Mouse (Mus musculus) testis, postnatal 10 days (tissue): ENCODE results near the gene Cxcl14.

Experiments
- DNase-seq: peaks from one replicate; pipeline ENCODE4 v3.0.0; 2021; ENCODE audit warnings: low spot score

The Cxcl14 gene

DNA sequence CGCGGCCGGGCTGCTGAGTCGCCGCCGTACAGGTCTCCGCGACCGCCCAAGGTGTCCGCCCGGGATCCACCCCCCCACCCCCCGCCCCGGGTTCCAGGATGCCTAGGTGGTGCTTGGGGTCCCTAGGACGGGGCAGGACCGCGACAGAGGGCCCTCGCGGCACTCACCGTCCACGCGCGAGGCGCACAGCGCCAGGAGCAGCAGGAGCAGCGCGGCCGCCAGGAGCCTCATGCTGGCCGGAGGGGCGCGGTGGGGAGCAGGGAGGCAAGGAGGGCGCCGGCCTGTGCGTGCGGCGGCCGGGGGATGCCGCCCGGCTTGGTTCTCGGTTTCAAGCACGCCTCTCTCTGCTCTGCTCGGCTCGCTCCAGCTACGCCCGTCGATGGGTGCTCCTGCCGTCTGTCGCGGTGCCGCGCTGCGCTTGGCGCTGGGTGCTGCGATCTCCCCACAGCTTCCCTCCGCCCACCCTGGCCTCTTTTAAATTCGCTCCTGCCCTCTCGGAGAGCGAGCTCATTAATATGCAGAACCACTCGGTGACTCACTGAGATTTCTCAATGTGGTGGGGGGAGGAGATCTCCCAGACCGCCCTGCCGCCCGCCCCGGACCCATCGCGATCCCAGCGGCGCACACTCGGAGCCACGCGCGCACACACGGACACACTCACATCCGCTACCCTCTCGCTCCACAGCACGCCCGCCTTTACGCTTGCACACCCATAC, at the start of gene Cxcl14:
Gene Cxcl14, minus strand, starts transcription at position 609 of the 716 bp plus-strand sequence.
- DNase-seq: peak; percentile 50

DNA sequence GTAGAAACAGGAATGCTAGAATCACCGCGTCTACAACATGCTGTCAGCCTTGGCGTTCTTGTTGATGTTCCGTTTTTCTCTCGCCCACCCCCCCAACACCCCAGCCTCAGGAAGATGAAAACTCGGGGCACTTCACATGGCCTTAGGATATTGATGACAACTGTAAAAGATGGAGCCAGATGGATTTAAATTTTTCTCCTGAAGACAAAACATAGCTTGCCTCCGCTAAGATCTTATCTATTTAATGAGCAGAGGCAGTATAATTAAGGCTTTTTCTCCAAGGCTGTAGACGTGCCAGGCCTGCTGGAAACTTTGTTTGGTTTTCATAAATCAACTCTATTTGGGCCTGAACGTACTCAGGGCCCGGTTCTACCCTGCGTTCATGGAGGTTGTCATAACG, 48.0 kb upstream of the Cxcl14 start:
- DNase-seq: no peak

DNA sequence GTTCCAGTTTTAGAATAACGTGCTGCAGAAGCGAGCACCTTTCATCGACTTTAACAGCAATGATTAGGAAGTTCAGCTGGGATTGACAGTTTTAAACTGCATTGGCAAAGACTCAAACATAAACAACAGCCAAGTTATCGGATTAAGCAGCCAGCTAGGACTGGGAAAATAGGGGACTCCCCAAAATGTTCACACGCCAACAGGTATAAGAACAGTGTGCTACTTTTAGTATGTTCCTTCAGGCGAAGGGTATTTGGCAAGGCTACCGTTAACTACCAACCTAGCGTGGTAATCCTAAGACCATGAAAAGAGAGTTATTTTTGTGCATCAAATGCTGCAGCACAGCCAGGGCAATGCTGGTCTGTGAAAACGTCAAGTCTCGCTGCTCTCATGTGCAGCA, 46.1 kb upstream of the Cxcl14 start:
- DNase-seq: no peak

DNA sequence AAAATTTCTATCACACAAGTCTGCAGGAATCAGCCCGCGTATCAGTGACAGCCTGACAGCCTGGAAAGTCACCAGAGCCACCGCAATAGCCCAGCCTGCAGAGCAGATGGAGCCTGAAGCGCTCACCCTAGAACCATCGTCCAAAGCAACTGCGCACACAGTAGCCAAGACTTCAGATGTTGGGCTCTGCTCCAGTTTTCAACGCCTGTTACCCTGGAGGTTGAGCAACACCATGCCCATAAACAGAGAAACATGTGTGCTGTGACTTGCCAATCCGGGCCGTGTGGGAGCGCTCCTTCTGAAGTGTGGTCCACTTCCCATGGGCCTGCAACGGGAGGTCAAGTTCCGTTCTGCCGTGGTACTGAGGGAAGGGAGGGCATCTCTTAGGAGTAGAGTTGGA, 44.2 kb upstream of the Cxcl14 start:
- no peak for DNase-seq

DNA sequence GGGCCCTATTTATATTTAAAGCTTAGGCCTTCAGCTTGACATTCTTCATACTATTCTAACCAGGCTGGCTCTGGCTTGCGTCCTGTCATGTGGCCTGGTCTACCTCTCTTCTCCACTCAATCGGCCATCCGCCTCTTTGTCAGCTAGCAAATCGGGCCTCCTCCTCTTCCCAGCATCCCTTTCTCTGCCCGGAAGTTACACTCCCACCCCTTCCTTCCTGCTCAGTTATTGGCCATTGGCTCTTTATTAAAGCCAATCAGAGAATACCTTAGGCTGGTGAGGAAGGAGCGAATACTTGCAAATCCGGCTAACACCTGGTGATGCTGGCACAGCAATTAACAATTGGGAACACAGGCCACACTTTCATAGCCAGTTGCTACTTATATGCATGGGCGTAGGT, 43.5 kb upstream of the Cxcl14 start:
- DNase-seq: no peak

- no peak for DNase-seq
Observed at GRCm38 (mm10) chr13:56336982-56337381, 40.6 kb upstream of the Cxcl14 start.

- no peak for DNase-seq
Observed at GRCm38 (mm10) chr13:56334802-56335690, 38.7 kb upstream of the Cxcl14 start.

DNA sequence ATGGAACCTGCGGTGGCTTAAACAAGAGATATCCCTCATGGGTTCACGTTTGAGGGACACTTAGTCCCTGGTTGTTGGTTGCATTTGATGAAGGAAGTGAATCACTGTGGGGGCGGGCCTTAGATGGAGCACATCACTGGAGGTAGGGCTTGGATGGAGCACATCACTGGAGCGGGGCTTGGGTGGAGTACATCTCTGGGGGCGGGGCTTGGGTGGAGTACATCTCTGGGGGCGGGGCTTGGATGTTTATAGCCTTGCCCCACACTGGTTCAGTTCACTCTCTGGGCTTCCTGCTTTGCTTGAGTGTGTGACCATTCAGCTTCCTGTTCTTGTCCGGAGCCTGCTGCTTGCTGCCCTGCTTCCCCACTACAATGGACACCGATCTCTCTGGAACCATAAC, 37.9 kb upstream of the Cxcl14 start:
- DNase-seq: no peak

GRCm38 (mm10) chr13:56332356-56332755, 36.0 kb upstream of the Cxcl14 start:
- no peak for DNase-seq

DNA sequence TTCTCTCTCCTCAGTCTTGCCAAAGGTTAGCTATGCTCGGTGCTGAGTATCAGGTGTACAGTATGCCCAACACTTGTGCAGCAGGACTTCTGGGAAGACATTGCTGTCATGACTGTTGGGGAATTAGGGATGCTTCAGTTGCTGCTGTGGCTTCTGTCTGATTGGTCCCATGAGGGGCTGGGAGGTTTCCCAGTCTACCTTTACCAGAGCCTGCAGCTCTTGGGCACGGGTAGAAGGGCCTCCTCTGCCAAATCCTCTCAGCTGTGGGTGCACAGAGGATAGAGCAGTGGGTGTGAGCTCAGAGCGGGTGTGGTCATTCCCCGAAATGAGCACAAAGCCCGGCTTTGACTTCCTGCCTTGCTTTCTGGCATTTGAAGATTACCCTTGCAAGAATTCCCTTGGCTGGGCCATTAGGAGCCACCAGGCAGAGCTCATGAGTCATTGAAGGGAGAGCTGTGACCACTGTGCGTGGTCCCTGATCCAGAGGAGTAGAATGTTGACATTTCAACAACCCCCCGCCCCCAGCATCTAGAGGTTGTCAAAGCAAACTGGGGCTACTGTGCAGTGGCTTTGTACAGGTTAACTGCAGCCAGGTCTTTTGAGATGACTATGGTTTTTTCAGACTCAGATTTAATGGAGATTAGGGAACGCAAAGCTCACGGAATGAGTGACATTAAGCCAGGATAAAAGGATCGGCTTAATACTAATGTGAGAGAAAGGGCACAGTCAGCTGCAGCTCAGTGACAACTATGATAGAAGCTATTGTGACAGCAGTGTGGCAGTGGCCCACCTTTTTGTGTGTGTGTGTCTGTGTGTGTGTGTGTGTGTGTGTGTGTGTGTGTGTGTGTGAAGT, 34.5 kb upstream of the Cxcl14 start:
- no peak for DNase-seq

DNA sequence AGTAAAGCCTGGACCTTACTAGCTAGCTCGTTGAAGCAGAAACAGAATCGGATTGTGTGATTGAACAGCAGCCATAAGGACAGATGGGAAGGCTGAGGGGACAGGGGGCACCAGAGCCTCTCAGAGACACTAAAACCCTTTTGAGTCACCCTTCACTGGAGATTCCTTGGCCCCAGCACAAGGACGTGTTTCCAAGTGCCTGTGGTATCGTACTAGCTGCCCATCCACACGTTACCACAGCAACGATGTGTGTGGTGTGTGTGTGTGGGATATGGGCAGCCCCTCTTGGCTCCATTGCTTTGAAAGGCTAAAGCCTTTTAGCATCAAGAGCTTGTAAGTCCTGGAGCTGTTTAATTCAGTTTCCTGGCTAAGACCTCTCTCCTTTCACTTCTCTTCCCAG, 33.4 kb upstream of the Cxcl14 start:
- no peak for DNase-seq

DNA sequence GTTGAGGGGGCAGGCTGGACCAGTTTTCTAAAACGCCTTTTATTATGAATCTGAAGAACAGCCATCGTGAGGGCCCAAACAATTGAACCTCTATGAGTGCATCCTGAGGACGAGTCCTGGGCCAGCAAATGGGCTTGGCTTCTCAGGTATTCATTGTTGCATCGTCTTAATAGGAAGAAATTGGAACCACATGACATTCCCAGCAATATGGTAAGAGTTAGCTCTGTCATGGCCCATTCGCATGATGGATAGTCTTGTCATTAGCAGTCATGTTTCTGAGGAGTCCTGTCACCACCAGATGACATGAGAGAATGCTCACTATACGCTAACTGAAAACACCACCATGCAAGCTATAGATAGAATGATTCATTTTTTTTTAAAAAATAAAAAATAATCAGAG, 32.8 kb upstream of the Cxcl14 start:
- DNase-seq: no peak

GRCm38 (mm10) chr13:56327779-56328178, 31.4 kb upstream of the Cxcl14 start:
- DNase-seq: no peak

DNA sequence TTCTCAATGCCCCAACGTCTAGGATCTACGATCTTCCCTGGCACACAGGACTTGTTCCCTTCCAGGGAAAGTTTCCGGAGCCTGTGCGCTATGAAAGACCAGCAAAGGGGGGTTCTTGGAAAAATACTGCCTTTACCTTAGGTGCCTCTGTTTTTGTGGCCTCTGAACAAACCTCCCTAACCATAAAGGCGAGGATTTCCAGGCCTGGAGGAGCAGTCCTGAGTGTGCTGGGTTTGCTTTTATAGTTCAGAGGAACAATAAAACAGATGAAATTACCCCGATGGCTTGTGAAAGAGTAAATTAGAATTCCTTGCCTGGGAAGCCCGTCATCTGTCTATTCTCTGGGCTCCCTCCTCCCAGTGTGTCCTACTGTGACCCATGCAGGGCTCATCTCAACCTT, 25.3 kb upstream of the Cxcl14 start:
- DNase-seq: no peak

DNA sequence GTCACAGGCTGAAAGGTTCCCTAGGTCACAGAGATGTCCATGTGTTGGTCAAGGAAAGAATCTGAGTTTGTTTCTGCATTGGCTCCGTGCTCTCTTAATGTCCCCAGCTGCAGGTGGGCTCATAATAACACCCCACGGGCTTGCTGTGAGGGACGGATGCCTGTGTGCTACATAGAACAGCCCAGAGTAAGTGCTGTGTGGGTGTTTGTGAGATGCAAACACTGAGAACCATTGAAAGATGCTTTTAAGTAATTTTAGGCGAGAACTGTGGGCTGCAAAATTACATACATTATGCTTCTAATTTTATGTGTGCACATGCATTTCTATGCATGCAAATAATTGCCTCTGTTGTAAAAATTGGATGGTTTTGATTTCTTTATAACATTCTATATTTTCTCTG, 20.6 kb upstream of the Cxcl14 start:
- no peak for DNase-seq

GRCm38 (mm10) chr13:56315201-56315600, 18.9 kb upstream of the Cxcl14 start:
- DNase-seq: no peak

DNA sequence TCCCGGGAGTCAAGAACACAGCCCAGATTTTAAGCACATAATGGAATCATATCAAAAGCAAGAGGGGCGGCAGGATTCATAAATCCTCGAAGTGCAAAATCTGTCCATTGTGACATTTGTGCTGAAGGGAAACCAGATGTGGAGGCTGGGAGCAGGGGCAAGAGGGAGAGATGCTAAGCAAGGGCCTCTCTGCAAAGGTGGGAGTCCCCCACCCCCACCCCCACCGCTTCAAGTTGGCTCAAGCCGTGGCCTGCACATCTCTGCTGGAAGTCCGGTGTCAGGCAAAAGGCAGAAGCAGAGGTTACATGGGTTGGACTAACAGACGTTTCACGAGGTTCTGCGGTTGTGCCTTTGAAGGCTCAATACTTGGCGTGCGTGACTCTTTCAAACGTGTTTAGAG, 8.7 kb upstream of the Cxcl14 start:
- no peak for DNase-seq

DNA sequence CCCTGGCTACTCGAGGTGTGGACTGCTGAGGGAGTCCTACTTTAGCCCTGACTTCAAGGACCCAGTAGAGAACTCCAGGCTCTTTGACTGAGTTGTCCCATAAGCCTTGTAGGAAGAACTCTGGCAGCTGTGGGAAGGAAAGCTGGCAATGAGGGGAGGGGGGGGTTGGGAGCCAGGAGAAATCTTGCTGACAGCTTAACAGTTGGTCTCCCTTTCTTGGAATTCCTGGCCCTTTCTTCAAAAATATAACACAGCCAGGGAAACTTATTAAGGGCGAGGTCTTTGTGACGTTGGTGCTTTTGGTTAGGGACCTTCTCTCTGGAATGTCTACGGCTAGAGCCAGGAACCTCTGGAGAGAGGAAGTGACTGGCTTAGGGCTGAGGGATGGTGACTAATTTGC, 8.1 kb upstream of the Cxcl14 start:
- DNase-seq: no peak

DNA sequence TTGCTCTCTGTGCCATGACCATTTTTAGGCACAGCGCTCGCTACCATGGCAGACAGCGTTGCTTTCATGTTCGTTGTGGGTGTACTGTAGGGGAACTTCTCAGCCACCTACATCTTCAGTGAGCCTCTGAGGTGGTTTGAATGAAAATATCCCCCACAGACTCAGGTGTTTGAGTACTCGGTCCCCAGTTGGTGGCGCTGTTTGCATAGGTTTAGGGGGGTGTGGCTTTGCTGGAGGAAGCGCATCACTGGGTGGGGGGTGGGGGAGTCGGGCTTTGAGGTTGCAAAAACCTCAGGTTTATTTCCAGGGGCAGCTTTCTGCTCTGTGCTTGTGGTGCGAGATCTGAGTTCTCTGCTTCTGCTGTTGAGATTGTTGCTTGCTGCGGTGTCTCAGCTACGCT, 3.0 kb upstream of the Cxcl14 start:
- no peak for DNase-seq

DNA sequence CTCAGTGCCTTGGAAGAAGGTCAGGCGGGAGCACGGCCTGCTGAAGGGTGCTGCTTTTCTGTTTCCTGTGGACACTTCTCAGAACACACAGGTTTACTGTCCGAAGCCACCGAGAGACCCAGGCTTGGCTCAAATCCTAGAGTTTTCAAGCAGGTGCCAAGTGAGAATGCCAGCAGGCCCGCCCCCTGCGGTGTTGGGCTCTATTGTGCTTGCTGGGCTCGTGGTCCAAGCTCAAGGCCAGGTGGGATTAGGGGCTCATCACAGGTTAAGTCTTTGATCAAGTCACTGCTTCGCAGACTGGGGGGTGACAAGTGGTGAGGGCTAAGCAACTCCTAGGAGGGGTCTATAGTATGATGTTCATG, 289 bp upstream of the Cxcl14 start:
- no peak for DNase-seq

DNA sequence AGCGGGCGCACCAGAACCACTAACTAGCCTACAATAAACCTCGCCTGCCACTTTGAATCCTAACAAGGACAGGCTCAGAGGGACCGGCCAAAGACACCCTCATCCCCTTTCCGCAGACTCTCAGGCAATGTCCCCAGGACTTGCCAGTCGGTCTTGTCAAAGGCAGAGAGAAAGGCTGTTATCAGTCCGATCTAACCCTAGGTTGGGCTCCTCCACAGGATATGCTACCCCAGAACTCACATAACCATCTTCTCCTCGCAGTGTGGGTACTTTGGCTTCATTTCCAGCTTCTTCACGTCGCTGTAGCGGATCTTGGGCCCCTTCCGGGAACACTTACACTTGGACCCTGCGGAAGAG, 787 bp downstream of the Cxcl14 start:
- DNase-seq: no peak

DNA sequence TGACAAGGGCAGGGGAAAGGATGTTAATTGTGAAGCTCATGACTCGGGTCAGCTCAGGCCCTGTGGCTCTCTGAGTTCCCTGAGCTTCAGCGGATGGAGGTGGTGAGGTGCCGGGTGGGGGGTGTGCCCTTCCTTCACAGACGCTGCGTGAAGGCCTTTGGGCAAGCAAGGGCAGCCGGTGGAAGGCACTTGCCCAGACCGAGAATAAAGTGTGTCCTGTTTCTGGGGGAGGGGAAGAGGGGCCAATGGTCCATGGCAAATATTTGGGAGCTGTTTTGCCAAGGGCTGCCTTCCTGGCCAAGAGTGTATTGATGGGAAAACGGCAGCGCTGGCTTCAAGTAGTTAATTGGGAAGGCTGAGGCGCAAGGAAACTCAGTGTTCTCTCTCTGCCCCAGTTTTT, 1.4 kb downstream of the Cxcl14 start:
- no peak for DNase-seq

DNA sequence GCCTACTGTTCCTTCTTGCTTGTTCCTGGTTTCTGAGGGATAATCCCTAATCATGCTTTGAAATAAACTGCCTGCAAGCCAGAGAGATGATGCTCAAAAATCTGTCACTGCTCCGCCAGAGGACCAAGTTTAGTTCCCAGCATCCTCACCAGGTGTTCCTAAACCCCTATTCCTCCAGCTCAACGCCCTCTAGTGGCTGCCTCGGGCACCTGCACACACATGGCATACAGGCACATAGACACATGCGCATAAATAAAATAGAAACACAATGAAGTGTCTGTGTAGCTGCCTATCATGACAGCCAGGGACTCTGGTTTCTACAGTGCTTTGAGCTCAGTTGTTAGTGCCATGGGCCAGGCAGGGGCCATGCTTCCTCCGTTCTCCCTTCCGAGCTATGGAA, 6.4 kb downstream of the Cxcl14 start:
- no peak for DNase-seq
